Mouse (Mus musculus) lung, adult 2 months (tissue): ENCODE data around the gene Tcf20.

ENCODE experiments used
- CTCF ChIP-seq: fragments of 200-500 bp; IDR thresholded peaks from 2 replicates; pipeline ENCODE4 v1.5.1; 2011; ENCODE audit warnings: mild to moderate bottlenecking, low read length, control low read depth; ENCODE audit not compliant: insufficient read depth
- POLR2A ChIP-seq: fragments of 200-500 bp; IDR thresholded peaks from 2 replicates; pipeline ENCODE4 v1.6.1; 2011; ENCODE audit warnings: low read depth, mild to moderate bottlenecking, control low read depth, low read length, borderline replicate concordance; ENCODE audit errors: extremely low read depth

DNA sequence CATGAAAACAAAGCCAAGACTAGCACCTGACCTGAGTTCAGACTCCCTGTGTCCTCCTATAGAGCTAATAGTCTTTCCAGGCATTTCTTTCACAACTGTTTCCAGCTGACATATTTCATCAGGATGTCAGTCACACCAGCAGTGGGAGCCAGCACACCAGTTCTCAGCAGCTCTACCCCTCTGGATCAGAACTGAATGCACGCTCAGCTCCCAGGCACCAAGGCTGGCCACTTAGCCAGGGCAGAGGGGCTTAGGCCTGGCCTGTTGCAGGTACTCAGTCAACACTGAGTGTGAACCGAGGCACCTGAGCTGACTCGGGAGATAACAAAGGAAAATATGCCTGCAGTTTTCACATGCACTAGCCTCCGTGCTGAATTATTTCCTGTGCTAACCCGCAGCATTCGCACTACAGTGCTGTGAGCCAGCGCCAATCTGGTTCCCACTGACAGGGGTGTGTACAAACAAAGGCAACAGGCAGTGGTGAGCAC lies 81.1 kb downstream of the Tcf20 start:
- TF ChIP-seq CTCF (no peak), POLR2A (no peak)
